Mouse (Mus musculus): Measurements from ENCODE around the gene Gm45837.

DNA sequence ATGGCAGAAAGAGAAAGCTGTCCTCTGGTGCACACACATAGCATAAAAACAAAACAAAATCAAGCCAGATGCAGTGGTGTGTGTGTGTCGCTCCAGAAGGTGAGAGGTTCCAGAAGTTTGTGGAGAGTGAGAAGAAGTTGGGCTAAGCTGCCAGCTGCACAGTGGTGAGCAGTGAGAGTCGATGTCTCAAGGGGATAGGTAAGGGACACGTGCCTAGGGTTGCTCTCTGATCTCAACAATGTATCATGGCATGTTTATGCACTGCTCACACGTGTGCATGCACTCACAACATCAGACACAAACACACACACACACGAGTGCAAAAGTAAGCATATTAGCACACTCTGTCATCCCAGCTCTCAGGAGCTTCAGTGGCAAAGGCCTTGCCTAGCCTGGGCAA, 46.8 kb upstream of the Gm45837 start:
- TF ChIP-seq CTCF (conservative IDR thresholded peaks at IDR 0.05; ENCODE audit: insufficient read depth, insufficient read length, low read depth, low read length), result no peak
- no peak for TF ChIP-seq POLR2A (IDR thresholded peaks at IDR 0.05; ENCODE audit: low read depth, low read length)

Data from kidney, adult 2 months (tissue).